24 mouse cellular contexts compared by ENCODE assay signal in the genomic region with DNA sequence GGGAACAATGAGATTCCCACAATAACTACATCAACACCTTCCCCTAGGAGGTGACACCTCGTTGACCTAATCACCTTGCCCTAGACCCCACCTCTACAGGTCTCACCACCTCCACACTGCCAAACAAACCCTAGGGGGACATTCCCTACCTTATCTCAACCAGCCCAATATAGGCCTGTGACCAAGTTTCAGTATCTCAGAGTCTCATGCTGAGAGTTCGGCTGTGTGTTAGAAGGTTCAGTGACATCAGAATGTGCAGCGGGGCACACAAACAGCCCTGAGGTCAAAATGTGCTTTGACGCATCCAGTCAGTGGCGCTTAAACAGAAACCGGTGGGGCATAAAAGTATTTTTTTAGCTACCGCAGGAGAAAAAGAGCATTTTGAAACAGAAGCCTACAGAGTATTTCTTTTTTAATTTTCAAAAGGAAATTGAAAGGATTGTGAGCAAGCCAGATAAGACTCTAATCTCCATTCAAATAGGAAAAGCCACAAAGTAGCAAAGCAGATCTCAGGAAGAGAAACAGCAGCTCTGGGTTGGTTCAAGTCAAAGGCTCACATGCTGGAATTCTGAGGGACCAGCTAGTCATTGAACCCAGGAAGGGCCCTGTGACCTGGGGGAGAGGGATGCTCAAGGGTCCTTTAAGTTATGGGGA. TPM values are rescaled to one million over a fixed set of nuclear protein-coding genes. Genes with fewer than 3 reads are reported as not detected.
DNase-seq lines count a peak whose midpoint lies in the region; ATAC-seq lines count a peak whose summit lies in the region.
"Had no signal": no experiment of that assay in that cellular context is flagged by ENCODE, and none has a peak within 500 bp of the region (broad histone marks: within the 10 kb centered on the region; RNA-seq: fewer than 3 reads in every experiment).

No protein-coding gene starts in this region.

- peak overlapping the region; percentile 1; the same call in 1 of the 2 replicates for H3K4me2 ChIP-seq in liver, embryonic 11.5 days
- H3K4me2 ChIP-seq: forebrain, embryonic 12.5 days; limb, embryonic 13.5 days; lung, embryonic 14.5 days; midbrain, embryonic 12.5 days; neural tube, embryonic 13.5 days had no signal

- H3K36me3 ChIP-seq in liver, embryonic 11.5 days (ENCODE audit: control insufficient read depth, insufficient read depth, low read length): no peaks in the 10 kb centered on the region
- H3K36me3 ChIP-seq: embryonic facial prominence, embryonic 10.5 days; forebrain, embryonic 12.5 days had no signal

- no peak overlapping the region for H3K9ac ChIP-seq in liver, embryonic 11.5 days (ENCODE audit: low read depth, low read length)
- H3K9ac ChIP-seq: forebrain, embryonic 12.5 days; limb, embryonic 13.5 days; lung, embryonic 14.5 days; midbrain, embryonic 12.5 days; neural tube, embryonic 13.5 days had no signal

- no peaks in the 10 kb centered on the region for H3K9me3 ChIP-seq in liver, embryonic 11.5 days (ENCODE audit: control insufficient read depth, low read length)
- H3K9me3 ChIP-seq: embryonic facial prominence, embryonic 10.5 days; forebrain, embryonic 12.5 days; limb, embryonic 13.5 days; midbrain, embryonic 12.5 days; neural tube, embryonic 13.5 days had no signal

- no peaks in the 10 kb centered on the region for H3K27me3 ChIP-seq in liver, embryonic 11.5 days (replicated peaks; ENCODE audit: control insufficient read depth, insufficient read depth, low read length)
- H3K27me3 ChIP-seq: forebrain, embryonic 12.5 days; limb, embryonic 13.5 days; midbrain, embryonic 12.5 days; neural tube, embryonic 13.5 days had no signal

- H3K4me3 ChIP-seq in liver, embryonic 11.5 days (ENCODE audit: low read depth, low read length): no peak overlapping the region
- H3K4me3 ChIP-seq: embryonic facial prominence, embryonic 10.5 days; forebrain, embryonic 12.5 days; limb, embryonic 13.5 days; midbrain, embryonic 12.5 days; neural tube, embryonic 13.5 days had no signal

- H3K4me1 ChIP-seq in liver, embryonic 11.5 days (replicated peaks; ENCODE audit: control insufficient read depth, insufficient read depth, low read length): peaks cover 17% of the 10 kb centered on the region
- H3K4me1 ChIP-seq: limb, embryonic 13.5 days; midbrain, embryonic 12.5 days; neural tube, embryonic 13.5 days had no signal

- H3K27ac ChIP-seq in liver, embryonic 11.5 days (ENCODE audit: low read depth, low read length): no peak overlapping the region
- H3K27ac ChIP-seq: embryonic facial prominence, embryonic 10.5 days; forebrain, embryonic 12.5 days; limb, embryonic 13.5 days; midbrain, embryonic 12.5 days; neural tube, embryonic 13.5 days had no signal

- ATAC-seq in liver, embryonic 11.5 days (replicated peaks; ENCODE audit: low FRiP score): 0 out of 2 replicates have a peak, but pooled peaks have one; percentile 50
- peak; percentile 30; the same call in 1 of the 2 replicates for ATAC-seq in common myeloid progenitor, adult 5-6 weeks (replicated peaks; ENCODE audit: low read depth, poor library complexity, severe bottlenecking)
- peak; percentile 69 for ATAC-seq in megakaryocyte-erythroid progenitor cell, adult 5-6 weeks (replicated peaks; ENCODE audit: low FRiP score, low TSS enrichment, poor library complexity, severe bottlenecking)

- DNase-seq in liver, embryonic 11.5 days (ENCODE audit: low spot score): no peak
- DNase-seq in liver: no peak
- DNase-seq in A20 (ENCODE audit: low read depth, low spot score): peak; percentile 32
- DNase-seq in cerebellum, postnatal 4 days (ENCODE audit: low spot score in 2 of 2): no peak
- no peak for DNase-seq in T-cell, adult 2 months (ENCODE audit: low spot score)
- DNase-seq: adrenal gland, postnatal 14 days; cerebellum, adult 11 months; cerebellum, postnatal 36 days; heart, adult 11 months; kidney, adult 11 months; kidney, postnatal 10 days; lung, embryonic 14.5 days; lung, postnatal 36 days; right cerebral cortex, postnatal 14 days; spleen, adult 18-20 months; thymus, postnatal 25 days had no signal

- 53% methylated on average over 7 of the region's 7 CpGs for WGBS in liver, embryonic 11.5 days

RNA-seq across cellular contexts. Expression of a gene that starts 44.3 kb away (rescaled TPM):
- polyA plus RNA-seq in liver, embryonic 11.5 days (2014; fragmentation: Nextera tagmentation; extraction: Ambion mirVana): 8.9 TPM in 2 replicates
- total RNA-seq in common myeloid progenitor, adult 5-6 weeks (2017): 1.7 and 2.2 TPM in 2 replicates
- 1.4 and 2.4 TPM in 2 replicates for total RNA-seq in megakaryocyte-erythroid progenitor cell, adult 5-6 weeks (2014; fragmentation: Nextera tagmentation)
- 4.0 TPM in 1 of 2 replicates, not detected in the other for total RNA-seq in megakaryocyte-erythroid progenitor cell, adult 5-6 weeks (2017)
- total RNA-seq: gastrocnemius, adult 8-10 months had no signal
